In genomic region chr17:80899513-80900199, GRCm38 (mm10) we compare ENCODE assay signal across 8 mouse cellular contexts. TPM values are rescaled to one million over a fixed set of nuclear protein-coding genes. Genes with fewer than 3 reads are reported as not detected.
DNase-seq lines count a peak whose midpoint lies in the region; ATAC-seq lines count a peak whose summit lies in the region.

No protein-coding gene starts in this region.

- no peak overlapping the region for H3K4me2 ChIP-seq in midbrain, embryonic 11.5 days
- H3K4me2 ChIP-seq in intestine, embryonic 16.5 days (ENCODE audit: low read depth, low read length) = no peak overlapping the region

- ATAC-seq in midbrain, embryonic 11.5 days (ENCODE audit: low FRiP score) = peak; percentile 64; the same call in 1 of the 2 replicates
- peak; percentile 81 for ATAC-seq in intestine, embryonic 16.5 days

- no peaks in the 10 kb centered on the region; the same call in 1 of the 2 replicates for H3K4me1 ChIP-seq in midbrain, embryonic 11.5 days (ENCODE audit: control insufficient read depth, insufficient read depth, low read length)
- H3K4me1 ChIP-seq in midbrain, embryonic 10.5 days = peaks cover 14% of the 10 kb centered on the region
- peaks cover 6% of the 10 kb centered on the region for H3K4me1 ChIP-seq in intestine, embryonic 16.5 days (ENCODE audit: control insufficient read depth, insufficient read depth, low read length)

- DNase-seq in midbrain, embryonic 11.5 days (ENCODE audit: low spot score, missing footprints) = no peak
- DNase-seq in midbrain, embryonic 10.5 days (ENCODE audit: low spot score) = no peak
- DNase-seq in fibroblast of lung, adult 2 months (ENCODE audit: low read depth) = peak; percentile 35
- peak; percentile 64 to 69 for DNase-seq in lung, postnatal 4 days
- no peak for DNase-seq in gastrocnemius, postnatal 36 days
- DNase-seq in right cerebral cortex, postnatal 36 days (ENCODE audit: low spot score in 2 of 2) = no peak
- no peak for DNase-seq in right cerebral cortex, adult 18-20 months

- no peaks in the 10 kb centered on the region for H3K27me3 ChIP-seq in midbrain, embryonic 11.5 days (ENCODE audit: control insufficient read depth, insufficient read depth, low read length)
- no peaks in the 10 kb centered on the region for H3K27me3 ChIP-seq in midbrain, embryonic 10.5 days (ENCODE audit: low read depth, poor library complexity, severe bottlenecking)
- H3K27me3 ChIP-seq in intestine, embryonic 16.5 days (replicated peaks; ENCODE audit: control insufficient read depth, insufficient read depth, low read length) = no peaks in the 10 kb centered on the region

- H3K36me3 ChIP-seq in midbrain, embryonic 11.5 days (ENCODE audit: control insufficient read depth, insufficient read depth, low read length) = no peaks in the 10 kb centered on the region
- H3K36me3 ChIP-seq in midbrain, embryonic 10.5 days = no peaks in the 10 kb centered on the region
- no peaks in the 10 kb centered on the region for H3K36me3 ChIP-seq in intestine, embryonic 16.5 days (ENCODE audit: control insufficient read depth, insufficient read depth, low read length)

- H3K27ac ChIP-seq in midbrain, embryonic 11.5 days (ENCODE audit: low read depth, low read length) = no peak overlapping the region
- no peak overlapping the region for H3K27ac ChIP-seq in midbrain, embryonic 10.5 days (replicated peaks)
- H3K27ac ChIP-seq in intestine, embryonic 16.5 days (ENCODE audit: low read length) = peak overlapping the region; percentile 47

- no peaks in the 10 kb centered on the region for H3K9me3 ChIP-seq in midbrain, embryonic 11.5 days (ENCODE audit: control insufficient read depth, low read length)
- H3K9me3 ChIP-seq in midbrain, embryonic 10.5 days (replicated peaks) = no peaks in the 10 kb centered on the region
- H3K9me3 ChIP-seq in intestine, embryonic 16.5 days (ENCODE audit: control insufficient read depth, low read length) = no peaks in the 10 kb centered on the region

- H3K9ac ChIP-seq in midbrain, embryonic 11.5 days (ENCODE audit: low read length) = no peak overlapping the region
- no peak overlapping the region for H3K9ac ChIP-seq in intestine, embryonic 16.5 days (ENCODE audit: low read depth, low read length)

- intact Hi-C loops in gastrocnemius, postnatal 36 days (cut with DNase I) = no loop called here

- 68% methylated on average over 9 of the region's 9 CpGs for WGBS in midbrain, embryonic 11.5 days
- WGBS in midbrain, embryonic 10.5 days = 73% methylated on average over 9 of the region's 9 CpGs
- 37% methylated on average over 9 of the region's 9 CpGs for WGBS in intestine, embryonic 16.5 days

- no peak overlapping the region for H3K4me3 ChIP-seq in midbrain, embryonic 11.5 days (ENCODE audit: low read depth, low read length)
- no peak overlapping the region for H3K4me3 ChIP-seq in midbrain, embryonic 10.5 days
- no peak overlapping the region for H3K4me3 ChIP-seq in intestine, embryonic 16.5 days (ENCODE audit: low read length)

RNA-seq across cellular contexts. Expression of gene Tmem178, which starts 44.8 kb away (rescaled TPM):
- polyA plus RNA-seq in midbrain, embryonic 11.5 days (2014; fragmentation: Nextera tagmentation; extraction: Ambion mirVana) = 12.8 and 14.2 TPM in 2 replicates
- polyA plus RNA-seq in midbrain, embryonic 10.5 days (2016; fragmentation: Nextera tagmentation; extraction: Ambion mirVana) = 6.4 and 8.6 TPM in 2 replicates
- polyA plus RNA-seq in intestine, embryonic 16.5 days (2015; fragmentation: Nextera tagmentation; extraction: Ambion mirVana) = 1.4 and 1.6 TPM in 2 replicates
- total RNA-seq in gastrocnemius, postnatal 36 days (2021) = under 1 TPM; 0.25 to 0.26 TPM

Comparison
In these comparisons a context has a peak if more than half of its experiments do, and no peak if none do; other contexts are left out.
1. DNase-seq: peak in fibroblast of lung, adult 2 months (single experiment) and lung, postnatal 4 days (2 of 2); none in midbrain, embryonic 11.5 days (single experiment), midbrain, embryonic 10.5 days (single experiment), gastrocnemius, postnatal 36 days (0 of 2), right cerebral cortex, postnatal 36 days (0 of 2) and right cerebral cortex, adult 18-20 months (single experiment).